Mouse (Mus musculus) CH12.LX (cell line): ENCODE measurements at regions not wholly inside any gene's neighbourhood (a gene's known extent, or its start where the extent isn't known, plus 50 kb on each side); places are given as distances from the start of the nearest gene placed in this dataset.

Source experiments
- DNase-seq: peaks from one replicate; pipeline ENCODE4 v3.0.0-alpha.2; 2013; ENCODE audit errors: extremely low read depth
- H3K27ac ChIP-seq: 2 replicates; pipeline ENCODE4 v1.5.1; 2012; ENCODE audit warnings: low read depth, mild to moderate bottlenecking, control low read depth, moderate library complexity; ENCODE audit not compliant: insufficient read depth
- H3K27me3 ChIP-seq: replicated peaks from 2 replicates; pipeline ENCODE3; 2012; ENCODE audit warnings: inconsistent platforms
- H3K36me3 ChIP-seq, 2 experiments: replicated peaks in 1 of 2; 2 replicates each; pipeline versions ENCODE3 to v1.6.1; 2012; ENCODE audit warnings: inconsistent platforms in 1 of 2, low read length in 1 of 2, mild to moderate bottlenecking in 1 of 2, mixed read lengths in 1 of 2, moderate library complexity in 1 of 2; ENCODE audit not compliant: control insufficient read depth in 1 of 2, insufficient read depth in 1 of 2
- H3K4me1 ChIP-seq, 2 experiments: 2 replicates each; pipeline ENCODE4 v1.6.1; 2012; ENCODE audit warnings: inconsistent platforms in 1 of 2, moderate library complexity in 1 of 2; ENCODE audit not compliant: insufficient read depth in 2 of 2, control insufficient read depth in 1 of 2
- H3K4me2 ChIP-seq: 2 replicates; pipeline ENCODE4 v1.6.1; 2012; ENCODE audit warnings: low read depth, mild to moderate bottlenecking, control low read depth; ENCODE audit not compliant: poor library complexity, insufficient read depth, severe bottlenecking
- H3K4me3 ChIP-seq, 3 experiments: fragments of 150-350 bp in 1 of 3; sonication (generic) in 1 of 3; replicated peaks in 1 of 3; 2 replicates each; pipeline versions ENCODE3 to v1.5.1; 2011 to 2012; ENCODE audit warnings: low read depth in 2 of 3, low read length in 2 of 3, mild to moderate bottlenecking in 2 of 3, moderate library complexity in 2 of 3, control low read depth in 1 of 3, improper control_type of control experiment in 1 of 3, inconsistent platforms in 1 of 3, mixed read lengths in 1 of 3; ENCODE audit not compliant: poor library complexity in 1 of 3
- H3K79me2 ChIP-seq: replicated peaks from 2 replicates; pipeline ENCODE4 v1.6.1; 2012; ENCODE audit warnings: mild to moderate bottlenecking, moderate library complexity; ENCODE audit not compliant: control insufficient read depth, poor library complexity, insufficient read depth, severe bottlenecking; ENCODE audit errors: extremely low read depth
- H3K9ac ChIP-seq: 2 replicates; pipeline ENCODE4 v1.6.1; 2012; ENCODE audit warnings: low read depth, mild to moderate bottlenecking, control low read depth, moderate library complexity; ENCODE audit not compliant: insufficient read depth
- H3K9me3 ChIP-seq: replicated peaks from 2 replicates; pipeline ENCODE3; 2012; ENCODE audit warnings: low read length, inconsistent platforms, mixed read lengths
- CTCF ChIP-seq, 2 experiments: IDR thresholded peaks in 1 of 2; conservative IDR thresholded peaks in 1 of 2; 2 replicates each; pipeline ENCODE4 v1.5.1; 2011 to 2012; ENCODE audit warnings: low read depth in 2 of 2, low read length in 2 of 2, improper control_type of control experiment in 1 of 2, inconsistent platforms in 1 of 2, mild to moderate bottlenecking in 1 of 2, moderate library complexity in 1 of 2
- E2F4 ChIP-seq: IDR thresholded peaks from 2 replicates; pipeline ENCODE4 v1.6.1; 2011; ENCODE audit warnings: low read depth, low read length, improper control_type of control experiment; ENCODE audit not compliant: insufficient replicate concordance
- ETS1 ChIP-seq: conservative IDR thresholded peaks from 2 replicates; pipeline ENCODE4 v1.6.1; 2012; ENCODE audit warnings: low read depth, mild to moderate bottlenecking, inconsistent platforms, low read length, improper control_type of control experiment, moderate library complexity
- GABPA ChIP-seq: IDR thresholded peaks from 2 replicates; pipeline ENCODE4 v1.6.1; 2012; ENCODE audit warnings: low read depth, low read length, improper control_type of control experiment, inconsistent platforms; ENCODE audit not compliant: insufficient replicate concordance
- IRF4 ChIP-seq: IDR thresholded peaks from 2 replicates; pipeline ENCODE4 v1.6.1; 2014; ENCODE audit warnings: low read depth, mild to moderate bottlenecking, inconsistent platforms, low read length, improper control_type of control experiment
- MAFK ChIP-seq: IDR thresholded peaks from 2 replicates; pipeline ENCODE4 v1.6.1; 2011; ENCODE audit warnings: low read length, improper control_type of control experiment; ENCODE audit not compliant: insufficient replicate concordance
- MAX ChIP-seq: IDR thresholded peaks from 2 replicates; pipeline ENCODE4 v1.6.1; 2011; ENCODE audit warnings: low read length, improper control_type of control experiment
- MAZ ChIP-seq: IDR thresholded peaks from 2 replicates; pipeline ENCODE4 v1.6.1; 2012; ENCODE audit warnings: low read depth, mild to moderate bottlenecking, inconsistent platforms, low read length, improper control_type of control experiment, moderate library complexity
- MEF2A ChIP-seq: IDR thresholded peaks from 2 replicates; pipeline ENCODE4 v1.6.1; 2014; ENCODE audit warnings: low read depth, mild to moderate bottlenecking, inconsistent platforms, low read length, improper control_type of control experiment, borderline replicate concordance
- MXI1 ChIP-seq: IDR thresholded peaks from 2 replicates; pipeline ENCODE4 v1.6.1; 2011; ENCODE audit warnings: mild to moderate bottlenecking, low read depth, low read length, improper control_type of control experiment
- NELFE ChIP-seq: IDR thresholded peaks from 2 replicates; pipeline ENCODE4 v1.6.1; 2011; ENCODE audit warnings: low read depth, low read length, improper control_type of control experiment
- NRF1 ChIP-seq: IDR thresholded peaks from 2 replicates; pipeline ENCODE4 v1.6.1; 2014; ENCODE audit warnings: low read depth, mild to moderate bottlenecking, inconsistent platforms, low read length, improper control_type of control experiment, moderate library complexity
- PAX5 ChIP-seq: IDR thresholded peaks from 2 replicates; pipeline ENCODE4 v1.6.1; 2012; ENCODE audit warnings: low read length, inconsistent platforms, mixed read lengths
- RAD21 ChIP-seq: IDR thresholded peaks from 2 replicates; pipeline ENCODE4 v1.6.1; 2011; ENCODE audit warnings: low read depth, mild to moderate bottlenecking, low read length, improper control_type of control experiment, moderate library complexity
- RCOR1 ChIP-seq: conservative IDR thresholded peaks from 2 replicates; pipeline ENCODE4 v1.6.1; 2012; ENCODE audit warnings: low read depth, mild to moderate bottlenecking, inconsistent platforms, low read length, improper control_type of control experiment
- SMC3 ChIP-seq: IDR thresholded peaks from 2 replicates; pipeline ENCODE4 v1.6.1; 2011; ENCODE audit warnings: low read depth, low read length, improper control_type of control experiment
- UBTF ChIP-seq: IDR thresholded peaks from 2 replicates; pipeline ENCODE4 v1.6.1; 2012; ENCODE audit warnings: low read depth, mild to moderate bottlenecking, inconsistent platforms, low read length, improper control_type of control experiment, moderate library complexity
- ZC3H11A ChIP-seq: IDR thresholded peaks from 2 replicates; pipeline ENCODE4 v1.6.1; 2012; ENCODE audit warnings: low read depth, mild to moderate bottlenecking, inconsistent platforms, low read length, improper control_type of control experiment
- ZMIZ1 ChIP-seq: IDR thresholded peaks from 2 replicates; pipeline ENCODE4 v1.6.1; 2012; ENCODE audit warnings: low read depth, mild to moderate bottlenecking, inconsistent platforms, low read length, improper control_type of control experiment
- ZNF384 ChIP-seq: IDR thresholded peaks from 2 replicates; pipeline ENCODE4 v1.6.1; 2012; ENCODE audit warnings: low read depth, low read length, improper control_type of control experiment, inconsistent platforms
- dilution Hi-C: fragments of 300-500 bp; cut with MboI; formaldehyde crosslinking; loops from 2 replicates; pipeline ENCODE4 v1.14.3; 2020; ENCODE audit warnings: low sequenced_read_pairs; ENCODE audit not compliant: extremely low pct_unique_long_range_greater_than_20kb, extremely low pct_ligation_motif_present
- in situ Hi-C: fragments of 300-500 bp; cut with MboI; formaldehyde crosslinking; loops from 3 replicates; pipeline ENCODE4 v1.14.3; 2019; ENCODE audit warnings: low sequenced_read_pairs, low pct_ligation_motif_present, low pct_unique_long_range_greater_than_20kb, mixed read lengths

DNA sequence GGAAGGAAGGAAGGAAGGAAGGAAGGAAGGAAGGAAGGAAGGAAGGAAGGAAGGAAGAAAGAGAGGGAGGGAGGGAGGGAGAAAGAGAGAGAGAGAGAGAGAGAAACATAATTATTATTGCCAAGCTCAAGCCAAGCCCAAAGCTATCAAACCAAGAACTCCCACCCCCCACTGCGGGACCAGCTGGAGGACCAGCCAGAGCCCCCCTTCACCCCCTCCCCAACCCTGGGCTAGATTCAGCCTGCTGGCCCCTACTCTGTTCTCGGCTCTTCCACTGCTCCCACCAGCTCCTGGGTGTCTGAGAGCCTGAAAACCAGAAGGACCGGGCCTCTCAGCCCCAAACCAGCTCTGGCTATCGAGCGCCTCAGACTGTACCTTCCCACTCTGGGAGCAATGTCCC, 608.1 kb downstream of the Inhba start:
- in situ Hi-C loops, result no loop called here

DNA sequence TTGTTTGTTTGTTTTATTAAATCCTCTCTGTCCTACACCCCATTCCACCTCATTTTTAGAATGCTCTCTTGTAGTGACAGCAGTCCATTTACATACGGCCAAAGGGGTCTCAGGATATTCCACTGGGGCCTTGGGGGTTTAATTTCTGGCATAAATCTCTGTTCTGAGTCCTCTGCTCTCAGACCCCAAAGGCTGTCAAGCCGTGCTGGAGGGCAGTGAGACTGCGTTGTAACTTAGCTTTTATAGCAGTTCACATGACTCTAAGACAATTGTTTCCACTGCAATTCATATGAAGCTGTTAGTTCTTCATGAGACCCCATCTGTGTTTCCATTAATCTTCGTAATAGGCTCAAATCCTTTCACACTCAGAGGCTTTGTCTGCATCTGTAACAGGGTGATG, 614.9 kb downstream of the Inhba start:
- in situ Hi-C loops (no loop called here), dilution Hi-C loops (no loop called here)
- TF ChIP-seq CTCF (conservative IDR thresholded peaks at IDR 0.05 in 1 of 2, IDR thresholded peaks at IDR 0.05 in 1 of 2; ENCODE audit: low read depth in 2 of 2, low read length in 2 of 2) (no peak), MAZ (no peak), ETS1 (no peak), NRF1 (no peak), MAX (no peak), ZMIZ1 (no peak), GABPA (no peak), UBTF (no peak), MEF2A (no peak), MAFK (no peak), SMC3 (no peak), PAX5 (no peak)
- Histone ChIP-seq H3K36me3 (no peaks in the 10 kb centered on the region), H3K4me2 (no peak overlapping the region), H3K4me1 (no peaks in the 10 kb centered on the region), H3K9ac (no peak overlapping the region), H3K79me2 (no peaks in the 10 kb centered on the region), H3K4me3 (no peak overlapping the region), H3K27me3 (no peaks in the 10 kb centered on the region), H3K9me3 (no peaks in the 10 kb centered on the region), H3K27ac (no peak overlapping the region)
- no peak for DNase-seq

More for the DNA sequence above, 608.1 kb downstream of the Inhba start:
- Histone ChIP-seq H3K9me3 (no peaks in the 10 kb centered on the region), H3K27me3 (no peaks in the 10 kb centered on the region), H3K4me1 (no peaks in the 10 kb centered on the region), H3K36me3 (no peaks in the 10 kb centered on the region), H3K4me2 (no peak overlapping the region), H3K79me2 (no peaks in the 10 kb centered on the region), H3K27ac (no peak overlapping the region), H3K4me3 (no peak overlapping the region), H3K9ac (no peak overlapping the region)
- TF ChIP-seq ZC3H11A, result no peak
- TF ChIP-seq IRF4, result no peak
- no peak for TF ChIP-seq MXI1
- TF ChIP-seq RCOR1, result no peak
- no peak for TF ChIP-seq E2F4
- TF ChIP-seq MAX, result no peak
- TF ChIP-seq MEF2A, result no peak
- no peak for TF ChIP-seq MAZ
- TF ChIP-seq ZMIZ1, result no peak
- no peak for TF ChIP-seq RAD21
- no peak for TF ChIP-seq ZNF384
- TF ChIP-seq NRF1, result no peak
- TF ChIP-seq NELFE, result no peak
- TF ChIP-seq GABPA, result no peak
- DNase-seq, result no peak
- dilution Hi-C loops, result no loop called here
